Mouse (Mus musculus): ENCODE measurements around the gene Rnf212. TPM values are rescaled to one million over a fixed set of nuclear protein-coding genes. Genes with fewer than 3 reads are reported as not detected.
A peak's percentile ranks its signal among the peaks of the same experiment; 100 is the strongest.

Gene Rnf212
- polyA plus RNA-seq, 1 experiment from 2014 or later = not detected

- no peaks in the 10 kb centered on the region for H3K9me3 ChIP-seq (ENCODE audit: control insufficient read depth, low read length)
- 2% methylated on average over 16 of the region's 18 CpGs for WGBS
- 0 out of 2 replicates have a peak within 1 kb of the TSS, but pooled peaks have one; percentile 9 for H3K4me3 ChIP-seq (ENCODE audit: low read depth, low read length)
- no peak for ATAC-seq (ENCODE audit: low read depth)
- H3K4me1 ChIP-seq (ENCODE audit: control insufficient read depth, insufficient read depth, low read length) = 0 out of 2 replicates have a peak, but pooled peaks cover 4% of the 10 kb centered on the region
- H3K27ac ChIP-seq (ENCODE audit: low read depth, low read length) = no peak within 1 kb of the TSS
- H3K9ac ChIP-seq (replicated peaks; ENCODE audit: low read depth, low read length) = no peak within 1 kb of the TSS
- H3K27me3 ChIP-seq (ENCODE audit: control insufficient read depth, insufficient read depth, low read length) = peaks cover 6% of the 10 kb centered on the region; the same call in 1 of the 2 replicates
- H3K4me2 ChIP-seq (ENCODE audit: low read depth, low read length) = peak within 1 kb of the TSS; percentile 24; the same call in 1 of the 2 replicates
- H3K36me3 ChIP-seq (ENCODE audit: control insufficient read depth, insufficient read depth, low read length) = no peaks in the 10 kb centered on the region
Observed at GRCm38 (mm10) chr5:108692271-108692670, 82.5 kb downstream of the Rnf212 start, which contains the start of gene Fgfrl1. Gene Fgfrl1 (plus strand): TSS chr5:108692382.

DNA sequence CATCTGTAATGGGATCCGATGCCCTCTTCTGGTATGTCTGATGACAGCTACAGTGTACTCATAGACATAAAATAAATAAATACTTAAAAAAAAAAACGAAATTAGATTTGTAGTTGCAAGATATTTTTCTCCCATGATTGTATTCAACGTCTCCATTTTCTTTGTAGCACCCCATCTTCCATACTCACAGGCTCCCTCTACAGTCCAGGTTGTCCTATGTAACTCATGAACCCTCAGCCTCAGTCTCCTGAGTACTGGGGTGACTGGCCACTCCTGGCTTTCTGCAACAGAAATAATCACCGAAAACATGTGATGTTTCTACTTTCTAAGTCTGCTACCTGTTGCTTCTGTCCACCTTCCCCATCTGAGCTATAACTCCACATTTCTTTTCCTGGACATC lies 83.6 kb downstream of the Rnf212 start:
- ATAC-seq (ENCODE audit: low read depth) = no peak
- Histone ChIP-seq H3K9me3 (ENCODE audit: control insufficient read depth, low read length) (no peaks in the 10 kb centered on the region), H3K4me3 (ENCODE audit: low read depth, low read length) (no peak overlapping the region), H3K36me3 (ENCODE audit: control insufficient read depth, insufficient read depth, low read length) (no peaks in the 10 kb centered on the region), H3K4me2 (ENCODE audit: low read depth, low read length) (no peak overlapping the region), H3K9ac (replicated peaks; ENCODE audit: low read depth, low read length) (no peak overlapping the region), H3K4me1 (ENCODE audit: control insufficient read depth, insufficient read depth, low read length) (0 out of 2 replicates have a peak, but pooled peaks cover 4% of the 10 kb centered on the region), H3K27ac (ENCODE audit: low read depth, low read length) (no peak overlapping the region), H3K27me3 (ENCODE audit: control insufficient read depth, insufficient read depth, low read length) (peaks cover 6% of the 10 kb centered on the region; the same call in 1 of the 2 replicates)
- WGBS = 79% methylated on average over 4 of the region's 4 CpGs

GRCm38 (mm10) chr5:108689091-108689490 lies 85.7 kb downstream of the Rnf212 start:
- H3K4me2 ChIP-seq (ENCODE audit: low read depth, low read length) = no peak overlapping the region
- no peaks in the 10 kb centered on the region for H3K36me3 ChIP-seq (ENCODE audit: control insufficient read depth, insufficient read depth, low read length)
- ATAC-seq (ENCODE audit: low read depth) = no peak
- no peak overlapping the region for H3K9ac ChIP-seq (replicated peaks; ENCODE audit: low read depth, low read length)
- no peak overlapping the region for H3K27ac ChIP-seq (ENCODE audit: low read depth, low read length)
- no peaks in the 10 kb centered on the region for H3K4me1 ChIP-seq (ENCODE audit: control insufficient read depth, insufficient read depth, low read length)
- no peak overlapping the region for H3K4me3 ChIP-seq (ENCODE audit: low read depth, low read length)
- WGBS = 59% methylated on average over 5 of the region's 5 CpGs
- H3K9me3 ChIP-seq (ENCODE audit: control insufficient read depth, low read length) = no peaks in the 10 kb centered on the region
- peaks cover 6% of the 10 kb centered on the region; the same call in 1 of the 2 replicates for H3K27me3 ChIP-seq (ENCODE audit: control insufficient read depth, insufficient read depth, low read length)

DNA sequence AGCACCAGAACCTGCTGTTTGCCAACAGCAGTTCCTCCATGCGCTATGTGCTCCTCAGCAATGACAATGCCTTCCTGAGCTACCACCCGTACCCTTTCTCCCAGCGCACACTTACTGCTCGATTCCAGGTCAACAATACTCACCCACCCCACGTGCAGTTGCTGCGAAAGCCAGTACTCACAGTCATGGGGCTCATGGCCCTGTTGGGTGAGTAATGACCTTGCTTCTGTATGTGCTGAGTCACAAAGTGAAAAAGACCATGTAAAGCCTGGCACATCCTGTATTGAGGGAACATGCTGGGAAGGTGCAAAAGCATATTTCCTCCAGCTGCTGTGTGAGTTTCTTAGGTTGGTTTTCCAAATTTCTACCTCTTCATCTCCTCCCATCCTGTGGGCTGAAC lies 93.9 kb downstream of the Rnf212 start:
- Histone ChIP-seq H3K4me2 (ENCODE audit: low read depth, low read length) (no peak overlapping the region), H3K4me1 (ENCODE audit: control insufficient read depth, insufficient read depth, low read length) (peaks cover 3% of the 10 kb centered on the region; the same call in 1 of the 2 replicates), H3K36me3 (ENCODE audit: control insufficient read depth, insufficient read depth, low read length) (no peaks in the 10 kb centered on the region), H3K9me3 (ENCODE audit: control insufficient read depth, low read length) (no peaks in the 10 kb centered on the region), H3K4me3 (ENCODE audit: low read depth, low read length) (no peak overlapping the region), H3K9ac (replicated peaks; ENCODE audit: low read depth, low read length) (no peak overlapping the region), H3K27me3 (ENCODE audit: control insufficient read depth, insufficient read depth, low read length) (no peaks in the 10 kb centered on the region), H3K27ac (ENCODE audit: low read depth, low read length) (no peak overlapping the region)
- ATAC-seq (ENCODE audit: low read depth) = no peak
- WGBS = 90% methylated on average over 6 of the region's 6 CpGs

DNA sequence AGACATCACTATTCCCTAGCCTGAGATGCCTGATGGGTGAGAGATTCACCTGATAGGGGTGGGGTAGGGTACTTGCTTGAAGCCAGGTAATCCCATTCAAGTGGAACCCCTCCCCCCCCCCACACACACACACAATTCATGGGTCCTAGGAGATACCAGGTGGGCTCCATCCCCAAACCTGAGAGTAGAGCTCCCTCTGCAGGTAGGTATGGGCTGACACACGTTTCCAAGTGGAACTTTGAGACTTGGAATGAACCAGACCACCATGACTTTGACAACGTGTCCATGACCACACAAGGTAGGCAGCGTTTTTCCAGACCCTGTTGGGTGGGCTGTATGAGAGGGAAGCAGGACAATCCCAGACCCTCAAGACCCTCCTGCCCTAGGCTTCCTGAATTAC lies 94.9 kb downstream of the Rnf212 start:
- no peak overlapping the region for H3K9ac ChIP-seq (replicated peaks; ENCODE audit: low read depth, low read length)
- WGBS = 64% methylated on average over 3 of the region's 3 CpGs
- no peak overlapping the region for H3K4me3 ChIP-seq (ENCODE audit: low read depth, low read length)
- no peak overlapping the region for H3K27ac ChIP-seq (ENCODE audit: low read depth, low read length)
- no peaks in the 10 kb centered on the region for H3K36me3 ChIP-seq (ENCODE audit: control insufficient read depth, insufficient read depth, low read length)
- H3K27me3 ChIP-seq (ENCODE audit: control insufficient read depth, insufficient read depth, low read length) = no peaks in the 10 kb centered on the region
- no peak for ATAC-seq (ENCODE audit: low read depth)
- no peaks in the 10 kb centered on the region for H3K9me3 ChIP-seq (ENCODE audit: control insufficient read depth, low read length)
- H3K4me1 ChIP-seq (ENCODE audit: control insufficient read depth, insufficient read depth, low read length) = peaks cover 3% of the 10 kb centered on the region; the same call in 1 of the 2 replicates
- no peak overlapping the region for H3K4me2 ChIP-seq (ENCODE audit: low read depth, low read length)

Other genes starting within 250 kb of the Rnf212 start
- 205 and 253 TPM in 2 replicates for gene Cplx1, start 225.0 kb downstream of the Rnf212 start, polyA plus RNA-seq (2014; fragmentation: Nextera tagmentation; extraction: Ambion mirVana)
- gene Gak, start 145.2 kb downstream of the Rnf212 start, polyA plus RNA-seq (2014; fragmentation: Nextera tagmentation; extraction: Ambion mirVana) = 42.4 and 49.9 TPM in 2 replicates
- gene Tmem175, start 145.2 kb downstream of the Rnf212 start, polyA plus RNA-seq (2014; fragmentation: Nextera tagmentation; extraction: Ambion mirVana) = 29.4 and 30.8 TPM in 2 replicates
- gene Idua, start 114.7 kb downstream of the Rnf212 start, polyA plus RNA-seq (2014; fragmentation: Nextera tagmentation; extraction: Ambion mirVana) = 11.7 and 12.2 TPM in 2 replicates
- gene Dgkq, start 105.3 kb downstream of the Rnf212 start, polyA plus RNA-seq (2014; fragmentation: Nextera tagmentation; extraction: Ambion mirVana) = 25.5 and 28.7 TPM in 2 replicates
- gene Slc26a1, start 99.4 kb downstream of the Rnf212 start, polyA plus RNA-seq (2014; fragmentation: Nextera tagmentation; extraction: Ambion mirVana) = 2.6 and 3.3 TPM in 2 replicates
- gene Fgfrl1, start 82.6 kb downstream of the Rnf212 start, polyA plus RNA-seq (2014; fragmentation: Nextera tagmentation; extraction: Ambion mirVana) = 6.5 and 7.0 TPM in 2 replicates
- gene Tmed11, start 20.4 kb upstream of the Rnf212 start, polyA plus RNA-seq (2014; fragmentation: Nextera tagmentation; extraction: Ambion mirVana) = not detected in 2 replicates
- not detected in 2 replicates for gene Vmn2r8, start 33.9 kb upstream of the Rnf212 start, polyA plus RNA-seq (2014; fragmentation: Nextera tagmentation; extraction: Ambion mirVana)
- gene Vmn2r9, start 77.6 kb upstream of the Rnf212 start, polyA plus RNA-seq (2014; fragmentation: Nextera tagmentation; extraction: Ambion mirVana) = not detected in 2 replicates
- gene Vmn2r10, start 231.5 kb upstream of the Rnf212 start, polyA plus RNA-seq (2014; fragmentation: Nextera tagmentation; extraction: Ambion mirVana) = not detected in 2 replicates